Mouse (Mus musculus) G1E (cell line): ENCODE results near the gene Gas2l2.

Experiments
- CTCF ChIP-seq: IDR thresholded peaks from 2 replicates; pipeline ENCODE4 v1.5.1; 2012; ENCODE audit warnings: low read depth, low read length, inconsistent platforms, mixed read lengths
- GATA1 ChIP-seq: IDR thresholded peaks from 2 replicates; pipeline ENCODE4 v1.6.1; 2012; ENCODE audit warnings: borderline replicate concordance, low read length, inconsistent platforms, mixed read lengths

DNA sequence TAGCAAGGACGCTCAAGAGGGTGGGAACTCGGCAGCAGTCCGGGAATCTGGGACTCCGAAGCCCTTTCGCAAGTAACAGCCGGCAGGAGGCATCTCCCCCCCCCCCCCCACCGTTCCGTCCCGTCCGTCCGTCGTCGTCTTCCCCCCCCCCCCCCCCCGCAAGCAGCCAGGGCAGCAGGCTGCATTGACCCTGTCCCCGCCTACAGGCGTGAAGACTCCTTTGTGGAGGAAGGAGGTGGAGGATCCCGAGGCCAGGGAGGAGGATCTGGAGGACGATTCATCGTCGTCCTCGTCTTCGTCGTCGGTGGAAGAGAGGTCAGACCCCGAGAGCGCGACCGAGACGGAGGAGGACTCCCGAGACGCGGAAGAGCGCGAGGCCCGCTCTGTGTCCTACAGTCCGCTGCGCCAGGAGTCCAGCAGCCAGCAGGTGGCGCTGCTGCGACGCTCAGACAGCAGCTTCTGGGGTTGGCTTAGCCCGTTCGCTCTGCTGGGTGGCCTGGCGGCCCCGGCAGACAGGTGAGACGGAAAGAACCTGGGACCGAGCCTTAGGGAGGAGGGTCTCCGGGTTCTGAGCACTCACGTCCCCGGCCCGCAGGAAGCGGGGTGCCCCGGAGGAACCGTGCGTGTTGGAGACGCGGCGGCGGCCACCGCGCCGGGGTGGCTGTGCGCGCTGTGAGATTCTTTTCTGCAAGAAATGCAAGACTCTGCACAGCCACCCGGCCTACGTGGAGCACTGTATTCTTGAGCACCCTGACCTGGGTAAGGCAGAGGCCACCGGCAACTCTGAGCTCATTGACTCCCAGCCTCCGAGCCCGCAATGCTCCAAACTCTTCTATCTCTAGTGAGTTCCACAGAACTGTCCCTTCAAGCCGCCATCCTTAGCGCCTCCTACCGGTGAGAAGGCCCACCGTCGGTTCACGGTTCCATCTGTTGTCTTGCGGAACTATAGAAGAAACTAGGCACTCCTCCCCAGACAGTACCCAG is 11.1 kb upstream of the Gas2l2 start:
- TF ChIP-seq CTCF (peak; percentile 93), GATA1 (no peak)
